Mouse (Mus musculus): ENCODE measurements around the gene Ccdc12. TPM values are rescaled to one million over a fixed set of nuclear protein-coding genes. Genes with fewer than 3 reads are reported as not detected.

The Ccdc12 gene
- total RNA-seq, 1 experiment from 2014 or later: 251 TPM

DNA sequence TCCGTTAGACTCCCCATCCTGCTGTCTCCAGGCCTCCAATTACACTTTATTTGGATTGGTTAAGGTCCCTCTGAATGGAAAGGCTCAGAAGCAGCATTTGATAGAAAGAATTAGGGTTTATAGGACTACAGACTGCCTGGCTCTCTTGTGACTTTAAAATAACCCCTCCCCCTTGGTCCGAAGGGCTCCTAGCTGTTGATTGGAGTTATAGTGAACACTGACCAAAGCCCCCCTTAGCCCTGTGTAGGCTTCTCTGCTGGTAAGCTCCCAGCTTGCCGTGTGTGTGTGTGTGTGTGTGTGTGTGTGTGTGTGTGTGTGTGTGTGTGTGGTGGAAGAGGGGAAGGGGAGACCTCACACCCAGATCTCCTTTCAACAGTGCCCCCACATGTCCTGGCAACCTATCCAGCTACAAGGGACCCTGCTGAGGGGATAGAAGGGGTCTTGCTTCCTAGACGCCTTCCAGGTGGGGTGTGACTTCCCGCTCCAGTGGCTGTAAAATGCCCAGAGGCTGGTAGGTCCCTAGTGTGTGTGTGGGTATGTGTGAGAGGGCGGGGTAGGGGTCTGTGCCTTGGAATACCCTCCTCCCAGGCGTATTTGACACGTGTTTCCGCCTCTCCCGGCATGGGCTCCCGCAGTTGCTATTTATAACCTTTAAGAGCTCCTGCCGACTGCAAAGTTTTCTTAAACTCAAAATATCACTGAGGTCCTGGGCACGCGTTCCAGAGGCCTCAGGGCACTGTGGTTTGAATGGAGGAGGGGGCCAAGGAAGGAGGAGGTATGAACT lies 94.3 kb downstream of the Ccdc12 start:
- ATAC-seq (replicated peaks; ENCODE audit: insufficient number of reproducible peaks, low FRiP score, low TSS enrichment, poor library complexity, severe bottlenecking): no peak

- no peak for ATAC-seq (replicated peaks; ENCODE audit: insufficient number of reproducible peaks, low FRiP score, low TSS enrichment, poor library complexity, severe bottlenecking)
Observed at GRCm38 (mm10) chr9:110751412-110751811, 95.1 kb downstream of the Ccdc12 start.

- no peak for ATAC-seq (replicated peaks; ENCODE audit: insufficient number of reproducible peaks, low FRiP score, low TSS enrichment, poor library complexity, severe bottlenecking)
Observed at GRCm38 (mm10) chr9:110752917-110753435, 96.7 kb downstream of the Ccdc12 start.

DNA sequence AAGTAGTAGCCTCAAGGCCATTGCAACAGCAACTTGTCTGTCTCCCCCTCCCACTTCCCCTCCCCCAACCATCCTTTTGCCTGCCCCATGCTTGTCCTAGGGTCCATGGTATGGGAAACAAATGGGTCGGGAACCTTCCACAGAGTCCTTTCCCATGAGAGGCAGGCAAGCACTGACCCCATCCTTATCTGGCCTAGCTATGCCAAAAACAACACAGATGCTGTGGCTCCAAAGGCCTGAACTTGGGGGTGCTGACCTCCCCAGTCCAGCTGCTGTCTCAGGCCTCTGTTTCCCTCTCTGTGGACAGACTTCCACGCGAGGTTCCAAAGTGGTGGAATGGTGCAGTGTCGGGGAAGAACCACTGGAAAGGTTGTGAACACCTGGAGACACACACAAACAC lies 97.5 kb downstream of the Ccdc12 start:
- no peak for ATAC-seq (replicated peaks; ENCODE audit: insufficient number of reproducible peaks, low FRiP score, low TSS enrichment, poor library complexity, severe bottlenecking)

DNA sequence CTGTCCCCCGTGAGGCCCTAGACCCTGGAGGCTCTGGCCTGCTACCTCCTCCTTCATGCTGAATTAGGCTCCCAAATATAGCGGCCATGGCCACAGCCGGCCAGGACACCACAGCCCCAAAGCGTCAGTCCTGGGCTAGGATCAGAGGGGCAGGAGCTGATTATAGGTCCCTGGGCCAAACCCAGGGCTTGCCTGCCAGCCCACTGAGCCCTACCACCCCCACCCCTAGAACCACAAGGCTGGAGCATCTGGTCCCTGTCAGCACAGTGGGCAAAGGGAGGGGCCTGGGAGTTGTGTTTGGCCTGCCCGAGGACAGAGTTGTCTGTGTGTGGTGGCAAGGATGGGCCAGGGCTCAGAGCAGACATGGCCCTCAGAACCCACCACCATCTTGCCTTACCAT lies 101.5 kb downstream of the Ccdc12 start:
- no peak for ATAC-seq (replicated peaks; ENCODE audit: insufficient number of reproducible peaks, low FRiP score, low TSS enrichment, poor library complexity, severe bottlenecking)

DNA sequence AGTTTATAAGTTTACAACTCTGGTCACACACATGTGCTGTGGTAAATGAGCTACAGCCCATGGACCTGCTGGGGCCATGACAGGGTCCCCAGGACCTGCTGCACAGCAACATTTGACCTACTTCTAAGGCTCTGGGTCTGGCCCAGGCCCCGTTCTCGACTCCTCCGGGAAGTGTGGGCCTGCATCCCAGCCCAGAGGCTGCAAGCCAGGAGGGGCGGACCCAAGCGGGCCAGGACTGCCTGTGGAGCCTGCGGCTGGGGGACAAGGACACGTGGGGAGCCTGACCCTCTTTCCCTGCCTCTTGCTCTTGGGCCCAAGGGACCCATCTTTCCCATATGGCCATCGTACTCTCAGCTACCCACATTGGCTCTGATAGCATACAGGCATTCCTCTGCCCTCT lies 102.3 kb downstream of the Ccdc12 start:
- ATAC-seq (replicated peaks; ENCODE audit: insufficient number of reproducible peaks, low FRiP score, low TSS enrichment, poor library complexity, severe bottlenecking): no peak

- peak; percentile 61; the same call in 1 of the 2 replicates for ATAC-seq (replicated peaks; ENCODE audit: insufficient number of reproducible peaks, low FRiP score, low TSS enrichment, poor library complexity, severe bottlenecking)
Observed at GRCm38 (mm10) chr9:110759265-110759664, 103.0 kb downstream of the Ccdc12 start.

DNA sequence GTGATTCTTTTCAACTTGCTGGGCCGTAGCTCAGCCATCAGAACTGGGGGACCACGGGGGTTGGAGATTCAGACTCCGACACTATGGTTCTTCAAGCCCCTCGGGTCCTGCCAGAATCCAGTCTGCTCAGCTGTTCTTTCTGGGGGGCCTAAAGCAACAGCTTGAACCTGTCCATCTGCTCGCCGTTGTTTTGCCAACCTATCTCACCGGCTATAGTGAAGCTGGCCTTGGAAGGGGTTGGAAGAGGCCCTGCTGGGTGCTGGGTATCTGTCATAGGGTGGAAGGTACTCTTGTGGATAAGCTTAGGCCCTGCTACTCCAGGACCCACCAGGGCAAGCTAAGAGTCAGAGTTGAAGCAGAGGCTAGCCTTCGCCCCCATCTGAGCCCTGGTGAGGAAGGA lies 104.6 kb downstream of the Ccdc12 start:
- ATAC-seq (replicated peaks; ENCODE audit: insufficient number of reproducible peaks, low FRiP score, low TSS enrichment, poor library complexity, severe bottlenecking): no peak

Other genes starting within 250 kb of the Ccdc12 start
- gene Ptpn23, start 248.3 kb upstream of the Ccdc12 start, total RNA-seq (2017): 5.8 to 10.3 TPM (median 7.0 TPM) in 3 replicates
- gene Ngp, start 236.8 kb upstream of the Ccdc12 start, total RNA-seq (2017): 1.2 TPM in 1 of 3 replicates, not detected in the others
- 18.9 to 29.8 TPM (median 24.5 TPM) in 3 replicates for gene Klhl18, start 179.8 kb upstream of the Ccdc12 start, total RNA-seq (2017)
- 1.8 to 5.4 TPM (median 4.0 TPM) in 3 replicates for gene Kif9, start 179.5 kb upstream of the Ccdc12 start, total RNA-seq (2017)
- gene Setd2, start 123.9 kb upstream of the Ccdc12 start, total RNA-seq (2017): 253 to 368 TPM (median 266 TPM) in 3 replicates
- 5.9 to 10.5 TPM (median 9.9 TPM) in 3 replicates for gene Nradd, start 32.1 kb upstream of the Ccdc12 start, total RNA-seq (2017)
- 63.7 to 114 TPM (median 92.9 TPM) in 3 replicates for gene Nbeal2, start 2.3 kb upstream of the Ccdc12 start, total RNA-seq (2017)
- 0.49 TPM in 1 of 3 replicates, not detected in the others for gene Myl3, start 85.4 kb downstream of the Ccdc12 start, total RNA-seq (2017)
- gene Pth1r, start 90.6 kb downstream of the Ccdc12 start, total RNA-seq (2017): 1.1 TPM in 1 of 3 replicates, not detected in the others
- not detected in 3 replicates for gene Prss42, start 141.7 kb downstream of the Ccdc12 start, total RNA-seq (2017)
- not detected in 3 replicates for gene Prss44, start 157.5 kb downstream of the Ccdc12 start, total RNA-seq (2017)
- gene Prss43, start 170.2 kb downstream of the Ccdc12 start, total RNA-seq (2017): not detected in 3 replicates
- not detected in 3 replicates for gene Prss45, start 178.1 kb downstream of the Ccdc12 start, total RNA-seq (2017)
- gene Prss46, start 188.0 kb downstream of the Ccdc12 start, total RNA-seq (2017): not detected in 3 replicates
- gene Prss50, start 201.5 kb downstream of the Ccdc12 start, total RNA-seq (2017): not detected in 3 replicates
- gene Als2cl, start 223.4 kb downstream of the Ccdc12 start, total RNA-seq (2017): 0.43 to 0.97 TPM (median 0.86 TPM) in 3 replicates
- gene Tmie, start 223.6 kb downstream of the Ccdc12 start, total RNA-seq (2017): 0.19 TPM in 1 of 3 replicates, not detected in the others

Measured in monocyte, adult 5-6 weeks (primary cell).